Mouse (Mus musculus) left cerebral cortex, postnatal 10 days (tissue): ENCODE data around the gene Supt20. TPM values are rescaled to one million over a fixed set of nuclear protein-coding genes. Genes with fewer than 3 reads are reported as not detected.

Source experiments
- DNase-seq, 2 experiments: peaks; one replicate each; pipeline ENCODE4 v3.0.0; 2021 to 2022; ENCODE audit warnings: low spot score in 2 of 2, mixed read lengths in 1 of 2; ENCODE audit errors: extremely low spot score in 1 of 2
- intact Hi-C: fragments of 180-260 bp; cut with DNase I; formaldehyde crosslinking; loops from one replicate; pipeline ENCODE4 v1.15.1; 2025
- total RNA-seq, 2 experiments: library from RNA; stranded (reverse); gene quantifications; 2 replicates each; pipeline ENCODE4 v1.2.3; 2021

Gene Supt20
- 10 to 100 TPM; 45.7 to 54.1 TPM for total RNA-seq

DNA sequence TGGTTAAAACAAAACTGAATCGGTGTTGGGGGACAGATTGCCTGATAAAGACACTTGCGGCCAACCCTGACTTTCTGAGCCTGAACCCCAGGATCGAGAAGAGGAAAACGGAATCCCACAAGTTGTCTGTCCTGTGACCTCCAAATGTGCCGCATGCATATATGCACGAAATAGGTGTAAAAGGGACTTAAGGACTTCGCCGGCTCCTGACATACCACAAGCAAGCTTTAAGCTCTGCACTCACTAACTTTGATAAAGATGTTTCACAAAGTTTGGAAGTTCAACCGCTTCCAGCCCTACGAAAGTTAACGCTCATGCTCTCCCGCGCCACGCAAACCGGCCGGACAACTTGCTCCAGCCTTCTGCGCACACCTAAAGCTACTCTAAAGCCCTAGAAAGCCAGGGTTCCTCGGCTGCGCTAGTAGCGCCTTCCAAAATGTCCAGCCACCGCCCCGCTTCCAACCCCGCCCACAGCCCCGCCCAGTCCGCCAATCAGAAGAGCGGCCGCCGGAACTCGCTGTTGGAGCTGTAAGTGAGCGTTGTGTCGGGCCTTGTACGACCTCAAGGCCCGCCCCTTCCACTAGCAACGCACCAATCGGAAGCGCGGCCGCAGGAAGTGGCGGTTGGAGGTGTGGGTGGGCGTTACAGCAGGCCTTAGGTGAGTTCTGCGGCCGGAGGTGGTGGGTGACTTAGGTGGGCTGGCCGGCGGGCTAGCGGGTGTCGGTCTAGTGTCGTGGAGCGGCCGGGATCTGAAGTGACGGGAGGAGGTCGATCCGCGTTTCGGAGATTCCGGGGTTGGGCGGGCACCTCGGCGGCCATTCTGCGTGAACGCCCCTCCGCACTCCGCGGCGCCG, at the start of gene Supt20:
Gene Supt20, plus strand, starts transcription at position 606 of the 854 bp plus-strand sequence.
- intact Hi-C loops, result no loop called here

DNA sequence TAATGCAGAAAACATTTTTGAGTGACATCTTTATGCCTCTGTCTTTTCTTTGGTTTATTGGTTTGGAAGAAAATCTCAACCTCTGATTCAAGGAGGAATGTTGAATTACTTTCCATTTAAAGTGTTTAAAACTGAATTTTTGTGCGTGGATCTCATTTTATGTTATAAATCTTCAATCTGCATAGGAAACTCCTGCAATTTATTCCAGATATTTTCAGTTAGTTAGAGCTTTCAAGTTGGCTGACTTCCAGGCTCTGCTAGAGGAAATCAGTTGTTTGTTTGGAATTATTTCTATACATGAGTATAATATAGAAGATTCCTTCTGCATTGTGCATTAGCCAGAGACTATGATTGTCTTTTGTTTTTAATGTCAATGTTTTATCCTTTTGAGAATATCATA, 49.8 kb upstream of the Supt20 start:
- no peak for DNase-seq
- intact Hi-C loops, result no loop called here

More for the DNA sequence above, at the start of gene Supt20:
- peak; percentile 90 to 95 for DNase-seq

DNA sequence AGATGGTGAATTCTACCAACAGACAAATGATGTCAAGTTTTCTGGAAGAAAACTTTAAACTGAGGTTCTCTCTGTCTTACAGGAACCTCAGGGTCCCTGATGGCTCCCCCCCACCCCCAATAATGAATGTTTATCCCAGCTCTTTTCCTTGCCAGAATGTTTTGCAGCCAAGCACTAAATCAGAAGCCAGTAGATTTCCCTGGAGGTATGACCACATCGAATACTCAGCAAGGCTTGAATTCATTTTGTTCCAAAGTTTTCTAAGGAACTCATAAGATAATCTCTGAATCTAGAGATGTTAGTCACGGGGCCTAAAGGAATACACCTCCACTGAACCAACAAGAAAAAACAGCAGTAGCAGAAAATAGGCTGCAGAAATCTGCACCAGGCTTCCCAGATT, 45.0 kb upstream of the Supt20 start:
- no peak for DNase-seq
- intact Hi-C loops, result no loop called here

DNA sequence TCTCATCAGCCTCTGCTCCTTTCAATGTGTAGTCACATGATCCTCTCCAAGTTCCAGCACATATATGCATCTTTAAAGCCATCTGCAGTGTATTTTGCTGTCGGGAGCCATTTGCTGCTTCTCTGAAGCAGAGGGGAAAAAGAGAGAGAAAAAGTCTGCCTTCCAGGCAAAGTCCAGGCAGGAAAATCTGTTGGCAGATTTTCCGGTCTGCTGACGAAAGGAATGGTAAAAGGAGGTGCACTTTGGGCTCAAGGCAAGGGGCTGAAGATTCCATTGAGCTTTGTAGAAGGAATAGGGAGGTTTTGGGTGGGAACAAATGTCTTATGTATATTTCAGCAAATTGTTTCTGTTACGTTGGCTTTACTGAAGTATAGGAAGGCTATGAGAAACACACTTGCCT, 41.0 kb upstream of the Supt20 start:
- intact Hi-C loops, result no loop called here
- no peak for DNase-seq

DNA sequence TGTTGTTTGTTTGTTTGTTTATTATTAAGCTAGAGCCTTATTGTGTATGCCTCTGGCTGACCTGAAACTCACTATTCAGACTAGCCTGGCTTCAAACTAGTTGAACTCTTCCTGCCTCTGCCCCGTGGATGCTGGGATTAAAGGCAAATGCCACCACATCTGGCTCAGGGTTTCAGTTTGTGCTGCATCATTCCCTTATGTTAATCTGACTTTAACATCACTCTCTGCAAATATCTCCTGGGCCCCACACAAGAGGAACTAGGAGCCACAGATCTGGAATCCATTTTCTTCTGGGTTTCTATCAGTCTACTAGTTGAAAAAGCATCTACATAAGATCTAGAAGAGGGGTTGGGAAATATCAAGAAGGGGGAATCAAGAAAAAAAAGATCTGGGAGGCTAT, 38.4 kb upstream of the Supt20 start:
- intact Hi-C loops, result no loop called here
- no peak for DNase-seq

DNA sequence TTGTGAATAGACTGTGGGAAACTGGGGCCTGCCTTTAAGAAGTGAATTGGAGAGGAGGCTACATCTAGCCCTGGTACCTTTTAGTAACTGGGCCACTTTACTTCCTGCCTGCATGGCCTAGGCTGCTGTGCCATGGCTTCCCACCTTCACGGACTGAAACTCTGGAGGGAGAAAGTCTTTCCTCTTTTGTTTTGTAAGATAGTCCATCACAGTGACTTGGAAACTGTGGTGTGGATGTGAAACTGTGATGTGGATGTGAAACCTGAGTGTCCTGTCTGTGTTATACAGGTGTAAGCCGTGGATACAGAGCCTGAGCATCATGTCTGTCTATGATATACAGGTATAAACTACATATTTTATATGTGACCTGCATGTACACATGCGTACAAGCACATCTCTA, 35.5 kb upstream of the Supt20 start:
- intact Hi-C loops, result no loop called here

DNA sequence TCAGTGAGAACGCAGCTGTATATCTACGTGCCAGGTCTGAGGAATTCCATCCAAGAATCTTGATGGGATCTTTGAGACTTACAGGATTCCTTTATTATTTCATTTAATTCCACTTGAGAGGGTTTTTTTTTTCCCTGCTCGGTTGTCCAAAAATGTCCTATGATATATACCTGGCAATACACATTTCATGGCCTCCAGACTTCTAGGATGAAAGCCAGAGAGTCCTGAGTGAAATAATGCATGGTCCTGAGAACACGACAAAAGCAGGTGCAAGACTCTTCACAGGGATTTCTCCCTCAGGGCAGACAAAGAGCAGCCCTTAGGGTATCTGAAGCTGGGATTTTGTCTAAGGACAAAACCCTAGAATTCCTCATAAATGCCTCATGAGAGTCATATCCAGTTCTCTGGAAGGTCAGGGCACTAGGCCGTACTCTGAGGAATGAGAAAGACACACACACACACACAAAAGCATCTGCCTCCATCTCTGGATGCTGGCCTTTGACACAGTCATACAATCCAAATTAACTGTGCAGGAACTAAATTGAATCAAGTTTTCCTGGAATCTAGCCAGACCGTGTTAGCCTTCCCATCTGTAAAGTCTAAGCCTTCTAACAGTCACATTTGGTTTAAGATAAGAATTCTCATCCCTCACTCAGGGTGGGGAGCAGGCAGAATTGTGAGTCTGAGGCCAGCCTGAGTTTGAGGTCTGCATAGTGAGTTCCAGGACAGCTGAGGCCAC, 34.5 kb upstream of the Supt20 start:
- intact Hi-C loops, result no loop called here
- DNase-seq, result no peak

More for the DNA sequence above, 35.5 kb upstream of the Supt20 start:
- DNase-seq, result no peak

DNA sequence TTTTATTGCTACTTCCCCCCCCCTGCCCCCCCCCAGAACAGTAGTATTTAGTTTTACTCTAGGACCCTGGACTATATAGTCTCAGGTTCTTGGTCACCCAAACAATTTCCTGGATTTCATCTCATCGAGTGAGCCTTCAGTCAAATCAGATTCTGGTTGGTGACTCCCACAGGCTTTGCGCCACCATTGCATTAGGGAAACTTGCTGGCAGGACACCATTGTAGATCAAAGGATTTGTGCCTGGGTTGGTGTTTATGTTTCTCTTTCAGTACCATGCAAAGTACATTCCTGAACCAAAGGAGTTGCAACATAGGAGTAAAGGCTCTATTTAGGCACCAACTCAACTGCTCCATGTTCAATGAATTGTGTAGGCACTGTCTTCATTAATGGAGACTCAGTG, 32.9 kb upstream of the Supt20 start:
- intact Hi-C loops, result no loop called here
- no peak for DNase-seq

DNA sequence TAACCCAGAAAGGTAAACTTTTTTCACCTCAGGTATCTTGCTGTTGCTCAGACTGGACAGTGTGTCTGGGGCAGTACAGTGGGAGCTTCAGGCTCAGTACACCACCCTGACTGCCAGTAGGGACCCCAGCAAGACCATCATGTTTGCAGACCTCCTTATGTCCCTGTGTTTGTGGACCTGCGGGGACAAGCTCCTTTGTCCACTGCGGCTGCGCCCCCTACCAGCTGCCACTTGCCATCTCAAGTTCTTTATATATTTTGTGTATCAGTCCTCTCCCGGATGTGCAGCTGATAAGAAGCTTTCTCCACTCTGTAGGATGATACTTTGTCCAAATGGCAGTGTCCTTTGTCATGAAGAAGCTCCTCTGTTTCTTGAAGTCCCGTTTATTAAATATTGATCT, 30.2 kb upstream of the Supt20 start:
- intact Hi-C loops, result no loop called here
- no peak for DNase-seq

DNA sequence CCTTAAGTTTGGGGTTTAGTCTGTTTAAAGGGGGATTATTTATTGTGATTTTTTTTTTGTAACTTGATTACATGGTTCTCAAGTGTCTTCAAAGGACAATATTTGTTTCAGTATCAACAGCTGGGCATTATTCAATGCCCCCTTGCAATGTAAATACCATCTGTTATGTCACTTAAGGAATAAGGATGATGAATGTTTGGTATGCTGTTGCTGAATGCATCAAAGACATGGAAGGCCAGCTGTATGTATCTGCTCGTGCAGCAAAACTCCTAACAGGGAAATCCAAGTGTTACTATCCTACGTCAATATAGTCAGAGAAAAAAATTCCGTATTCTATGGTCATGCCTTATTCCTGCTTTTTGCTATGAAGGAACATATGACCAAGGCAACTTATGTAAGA, 24.5 kb upstream of the Supt20 start:
- no peak for DNase-seq
- intact Hi-C loops, result no loop called here

DNA sequence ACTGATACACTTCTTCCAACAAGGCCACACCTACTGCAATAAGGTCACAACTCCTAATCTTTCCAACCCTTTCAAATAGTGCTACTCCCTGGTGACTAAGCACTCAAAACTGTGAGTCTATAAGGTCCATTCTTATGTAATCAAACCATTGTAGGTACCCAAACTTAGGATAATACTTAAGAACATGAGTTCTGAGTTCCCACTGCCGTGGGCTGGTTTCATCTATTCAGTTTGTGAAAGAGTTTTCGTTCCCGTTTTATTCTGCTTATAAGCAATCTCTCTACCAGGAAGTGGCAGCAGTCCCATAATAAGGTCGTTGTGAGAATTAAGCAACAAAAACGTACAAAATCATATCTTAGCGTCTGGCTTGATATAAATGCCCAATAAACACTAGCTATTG, 23.9 kb upstream of the Supt20 start:
- no peak for DNase-seq
- intact Hi-C loops, result no loop called here

DNA sequence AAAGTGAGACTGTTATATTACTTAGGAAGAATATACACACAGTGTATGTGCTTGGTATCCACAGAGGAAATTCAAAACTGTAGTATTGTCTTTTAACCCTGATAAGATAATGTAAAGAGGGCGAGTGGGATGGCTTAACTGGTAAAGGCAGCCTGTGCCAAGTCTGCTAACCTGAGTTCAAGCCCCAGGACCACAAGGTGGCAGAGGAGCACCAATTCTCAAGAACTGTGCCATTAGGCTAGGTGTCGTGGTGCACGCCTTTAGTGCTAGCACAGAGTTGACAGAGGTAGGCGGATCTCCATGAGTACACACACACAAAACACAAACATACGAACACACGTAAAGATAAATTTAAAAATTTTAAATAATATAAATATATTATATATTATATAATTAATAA, 23.0 kb upstream of the Supt20 start:
- intact Hi-C loops, result no loop called here
- DNase-seq, result no peak

DNA sequence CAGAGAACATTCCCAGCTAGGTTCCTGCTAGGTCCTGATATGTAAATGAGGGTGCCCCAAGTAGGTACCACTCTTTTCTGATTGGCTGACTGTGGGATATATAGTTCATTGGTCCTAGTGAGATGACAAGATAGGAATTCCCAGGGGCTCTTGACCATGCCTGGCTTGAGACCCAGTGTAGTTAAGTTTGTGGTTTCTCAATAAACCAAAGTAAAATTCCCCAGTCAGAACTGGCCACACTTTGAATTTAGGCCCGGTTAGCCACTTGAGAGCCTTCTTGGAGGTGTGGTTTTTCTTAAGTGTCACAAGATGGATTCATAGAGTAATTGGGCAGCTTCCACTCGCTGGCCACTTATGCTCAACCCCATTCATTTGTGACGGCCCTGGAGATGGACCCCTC, 20.5 kb upstream of the Supt20 start:
- DNase-seq, result no peak
- intact Hi-C loops, result loop anchor here (5.0 to 10.0 kb wide), 2 partner anchors 517 to 935 kb away; partner anchors contain the start of gene Trpc4

DNA sequence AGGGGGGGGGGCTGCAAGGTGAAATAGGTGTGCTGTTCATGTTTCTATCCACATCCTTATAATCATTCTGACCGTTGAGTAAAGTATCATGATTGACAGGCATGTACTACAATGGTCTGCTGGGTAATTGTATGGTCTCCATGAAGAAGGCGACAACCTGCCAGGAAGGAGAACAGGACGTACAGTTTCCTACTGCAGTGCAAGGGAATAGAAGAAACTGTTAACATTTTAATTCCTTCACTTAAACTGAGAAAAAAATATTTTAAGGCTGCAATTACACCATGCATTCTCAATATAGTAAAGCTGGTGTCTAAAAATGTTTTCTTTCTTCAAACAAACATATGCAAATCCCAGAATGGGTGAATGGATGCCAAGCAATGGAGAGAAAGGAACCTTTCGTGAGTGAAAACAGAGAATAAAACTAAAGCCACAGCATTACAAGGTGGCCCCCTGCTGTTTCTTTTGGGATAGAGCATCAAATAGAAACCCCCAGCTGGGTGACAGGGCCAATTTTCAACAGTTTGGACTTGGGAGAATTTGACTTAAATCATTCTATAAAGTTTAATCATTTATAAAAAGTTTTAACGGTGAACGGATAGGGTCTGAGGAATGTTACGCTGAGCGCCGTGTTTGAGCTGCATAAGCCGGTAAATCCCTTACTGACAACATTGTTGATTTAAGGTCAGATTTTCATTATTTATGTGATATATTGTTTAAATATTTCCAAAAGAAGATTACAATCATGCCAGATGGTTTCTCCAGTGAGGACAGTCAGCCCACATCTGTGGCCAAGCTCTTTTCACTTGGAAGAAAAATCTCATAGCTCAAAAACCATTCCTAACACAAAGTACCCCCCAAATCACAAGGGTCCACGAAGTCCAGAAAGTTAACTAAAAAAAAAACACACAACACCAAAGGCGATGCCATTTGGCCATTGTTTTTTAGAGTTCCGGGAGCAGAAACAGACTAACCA, 19.8 kb upstream of the Supt20 start:
- intact Hi-C loops, result loop anchor here (5.0 to 10.0 kb wide), 2 partner anchors 518 to 936 kb away; partner anchors contain the start of gene Trpc4
- DNase-seq, result peak; percentile 44 to 75

DNA sequence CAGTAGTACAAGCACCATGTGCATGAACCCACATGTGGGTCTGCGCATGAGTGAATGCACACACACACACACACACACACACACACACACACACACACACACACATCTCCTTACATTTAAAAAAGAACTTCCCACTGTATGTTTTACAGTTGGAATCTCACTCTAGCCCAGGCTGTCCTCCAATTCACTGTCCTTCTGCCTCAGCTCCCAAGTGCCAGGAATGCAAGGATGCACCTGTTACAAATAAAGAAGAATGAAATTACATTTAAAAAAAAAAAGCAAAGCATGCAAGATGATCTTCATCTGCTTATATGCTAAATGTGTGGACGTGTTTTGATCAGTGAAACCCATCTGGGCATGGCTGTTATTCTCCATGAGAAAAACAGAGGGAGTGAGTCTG, 15.8 kb upstream of the Supt20 start:
- intact Hi-C loops, result loop anchor here (10.0 kb wide), 1 partner anchor 522 kb away; the partner anchor contains the start of gene Trpc4
- DNase-seq, result peak in 1 of 2 experiments; percentile 17

DNA sequence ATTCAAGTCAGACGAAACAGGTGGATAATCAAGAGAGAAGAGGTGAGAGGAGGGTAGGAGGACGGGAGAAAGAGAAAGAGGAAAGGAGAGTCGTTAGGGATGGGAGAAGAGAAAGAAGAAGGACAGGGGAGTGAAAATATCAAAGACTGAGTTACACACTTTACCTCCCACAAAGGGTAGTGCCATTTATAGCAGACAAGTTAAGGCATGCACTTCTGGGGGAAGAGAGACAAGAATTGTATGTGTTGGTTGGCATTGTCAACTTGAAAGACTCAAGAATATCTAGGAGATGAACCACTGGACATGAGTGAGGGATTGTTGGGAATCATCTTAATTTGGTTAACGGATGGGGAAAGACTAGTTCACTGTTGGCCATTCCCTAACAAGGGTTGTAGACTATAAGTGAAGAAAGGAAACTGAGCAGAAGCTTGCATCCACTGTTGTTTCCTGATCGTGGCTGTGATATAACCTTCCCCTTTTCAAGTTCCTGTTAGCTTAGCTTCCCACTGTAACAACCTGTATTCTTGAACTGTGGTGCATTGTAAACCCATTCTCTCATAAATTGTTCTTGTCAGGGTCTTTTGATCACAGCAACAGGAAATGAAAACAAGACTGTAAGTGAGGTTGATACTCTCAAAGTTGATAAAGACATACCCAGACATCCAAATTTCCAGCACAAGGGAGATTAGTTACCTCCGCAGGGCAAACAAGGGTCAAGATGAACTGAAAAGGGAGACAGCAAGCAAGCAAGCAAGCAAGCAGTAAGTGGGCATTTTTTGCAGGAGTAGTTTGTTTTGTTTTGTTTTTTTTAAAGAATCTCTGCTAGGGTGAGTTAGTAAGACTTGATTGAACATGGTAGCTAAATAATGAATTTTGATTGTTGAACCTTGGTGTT, 11.1 kb upstream of the Supt20 start:
- DNase-seq, result no peak
- intact Hi-C loops, result no loop called here

DNA sequence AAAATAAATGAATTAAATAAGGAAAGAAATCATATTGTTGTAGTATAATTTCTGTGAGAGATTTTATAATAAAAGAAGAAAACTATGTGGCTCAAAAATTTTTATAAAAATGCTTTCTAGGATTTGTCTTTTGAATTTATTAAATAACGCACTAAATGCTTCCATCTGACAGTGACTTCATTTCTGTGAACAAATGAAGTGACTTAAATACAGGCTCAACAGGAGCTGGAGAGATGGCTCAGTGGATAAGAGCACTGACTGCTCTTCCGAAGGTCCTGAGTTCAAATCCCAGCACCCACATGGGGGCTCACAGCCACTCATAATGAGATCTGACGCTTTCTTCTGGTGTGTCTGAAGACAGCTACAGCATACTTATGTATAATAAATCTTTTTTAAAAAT, 7.4 kb upstream of the Supt20 start:
- intact Hi-C loops, result no loop called here
- no peak for DNase-seq

DNA sequence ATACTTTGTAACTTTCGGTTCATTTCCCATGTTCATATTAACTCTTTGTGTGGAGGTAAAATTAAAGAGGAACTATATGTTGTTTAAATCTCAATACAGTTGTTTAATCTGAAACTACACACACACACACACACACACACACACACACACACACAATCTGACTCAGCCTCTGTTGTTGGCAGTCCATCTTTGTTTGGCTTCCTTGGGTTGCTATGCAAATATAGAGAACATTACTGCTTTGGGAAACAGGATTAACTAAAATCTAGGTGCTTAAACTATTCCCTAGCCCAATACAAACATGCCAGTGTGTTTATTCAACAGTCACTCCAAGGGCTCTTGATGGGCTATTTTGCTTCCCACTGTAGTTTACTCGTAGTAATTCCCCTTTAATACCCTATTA, 5.4 kb upstream of the Supt20 start:
- intact Hi-C loops, result no loop called here
- DNase-seq, result no peak
